Mouse (Mus musculus): ENCODE measurements at regions not wholly inside any gene's neighbourhood (a gene's known extent, or its start where the extent isn't known, plus 50 kb on each side); places are given as distances from the start of the nearest gene placed in this dataset.

DNA sequence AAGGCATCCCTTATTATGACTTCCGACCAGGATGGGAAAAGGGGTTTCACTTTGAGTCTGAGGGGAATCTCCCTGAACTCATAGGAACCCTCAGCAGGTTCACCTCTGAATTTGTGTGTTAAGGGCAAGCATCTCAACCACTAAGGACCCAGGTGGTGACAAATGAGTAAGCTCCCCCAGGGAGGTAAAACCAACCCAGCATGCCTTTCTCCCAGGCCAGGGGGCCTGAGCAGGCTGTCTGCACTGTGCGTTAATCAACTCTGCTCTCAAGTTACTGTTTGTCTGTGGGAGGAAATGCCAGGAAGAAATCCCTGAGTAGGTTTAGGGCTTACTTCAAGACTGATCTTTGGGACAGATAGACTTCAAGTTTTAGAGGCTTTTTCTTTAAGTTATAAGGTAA lies 243.5 kb upstream of the Dynlrb2 start:
- TF ChIP-seq POLR2A (IDR thresholded peaks at IDR 0.05; ENCODE audit: extremely low read depth, insufficient read depth, low read length) = no peak
- no peak for TF ChIP-seq CTCF (IDR thresholded peaks at IDR 0.05; ENCODE audit: low read depth, low read length)

Data from liver, adult 2 months (tissue).